17 mouse cellular contexts compared by ENCODE assay signal in genomic region chr6:146156536-146156935, GRCm38 (mm10).
"Had no signal": no experiment of that assay in that cellular context is flagged by ENCODE, and none has a peak within 500 bp of the region (broad histone marks: within the 10 kb centered on the region; RNA-seq: fewer than 3 reads in every experiment).

No protein-coding gene starts in this region.

- H3K4me1 ChIP-seq: intestine, embryonic 15.5 days; limb, embryonic 12.5 days; limb, embryonic 15.5 days had no signal

- H3K27ac ChIP-seq: intestine, embryonic 15.5 days; limb, embryonic 12.5 days; limb, embryonic 15.5 days; liver, embryonic 14.5 days; macrophage had no signal

- H3K27me3 ChIP-seq: intestine, embryonic 15.5 days; limb, embryonic 12.5 days; limb, embryonic 15.5 days had no signal

- H3K4me3 ChIP-seq: intestine, embryonic 15.5 days; limb, embryonic 12.5 days; limb, embryonic 15.5 days had no signal

- ATAC-seq: intestine, embryonic 15.5 days; liver, postnatal 0 days; lung, postnatal 0 days had no signal

- H3K36me3 ChIP-seq: intestine, embryonic 15.5 days; limb, embryonic 12.5 days; limb, embryonic 15.5 days had no signal

- H3K4me2 ChIP-seq: intestine, embryonic 15.5 days; limb, embryonic 12.5 days; limb, embryonic 15.5 days; liver, embryonic 11.5 days; lung, embryonic 14.5 days had no signal

- H3K9ac ChIP-seq: intestine, embryonic 15.5 days; limb, embryonic 12.5 days; limb, embryonic 15.5 days; liver, embryonic 14.5 days; liver, postnatal 0 days; lung, embryonic 14.5 days had no signal

- H3K9me3 ChIP-seq: intestine, embryonic 15.5 days; limb, embryonic 12.5 days; limb, embryonic 15.5 days had no signal

- DNase-seq: kidney, adult 18-20 months; kidney, adult 9 months; kidney, postnatal 14 days; kidney, postnatal 4 days; left cerebral cortex, postnatal 4 days; liver, postnatal 0 days; lung, embryonic 14.5 days; midbrain, embryonic 14.5 days; thymus, adult 18-20 months; thymus, postnatal 36 days had no signal
